Mouse (Mus musculus): Measurements from ENCODE around the gene Sumo2. TPM values are rescaled to one million over a fixed set of nuclear protein-coding genes. Genes with fewer than 3 reads are reported as not detected.
A peak's percentile ranks its signal among the peaks of the same experiment; 100 is the strongest.
"Not testable (repeated sequence)": the region's sequence is repeated elsewhere in the genome, so short reads cannot be mapped to it uniquely, and the experiment has no call there.

Sumo2 gene
- total and polyA plus RNA-seq, 3 experiments = 64.7 to 177 (median 168) TPM

- intact Hi-C loops (cut with DNase I) = no loop called here
- TF ChIP-seq POLR2A (IDR thresholded peaks at IDR 0.05; ENCODE audit: insufficient read depth, low read depth, low read length) (no peak), CTCF (IDR thresholded peaks at IDR 0.05) (no peak), EP300 (IDR thresholded peaks at IDR 0.05; ENCODE audit: insufficient read depth, low read depth, low read length) (no peak)
- H3K9ac ChIP-seq (ENCODE audit: low read depth, low read length) = no peak overlapping the region
- 0 out of 2 replicates have a peak, but pooled peaks cover 1% of the 10 kb centered on the region for H3K79me2 ChIP-seq (replicated peaks; ENCODE audit: control insufficient read depth, insufficient read depth, low read length)
- WGBS = 90% methylated on average over 6 of the region's 6 CpGs
- H3K27me3 ChIP-seq (ENCODE audit: control insufficient read depth, insufficient read depth, low read length) = no peaks in the 10 kb centered on the region
- no peak for DNase-seq
- peaks cover 2% of the 10 kb centered on the region for H3K4me1 ChIP-seq (ENCODE audit: control insufficient read depth, insufficient read depth, low read length)
- no peak overlapping the region for H3K4me3 ChIP-seq
- H3K27ac ChIP-seq = no peak overlapping the region
- no peaks in the 10 kb centered on the region; the same call in 1 of the 2 replicates for H3K36me3 ChIP-seq (ENCODE audit: control insufficient read depth, insufficient read depth, low read length)
These were observed 33.4 kb downstream of the Sumo2 start for GRCm38 (mm10) chr11:115502636-115503035.

GRCm38 (mm10) chr11:115496559-115496958, 39.5 kb downstream of the Sumo2 start:
- H3K36me3 ChIP-seq (ENCODE audit: control insufficient read depth, insufficient read depth, low read length); H3K27me3 ChIP-seq (ENCODE audit: control insufficient read depth, insufficient read depth, low read length); H3K79me2 ChIP-seq (replicated peaks; ENCODE audit: control insufficient read depth, insufficient read depth, low read length); H3K4me3 ChIP-seq; DNase-seq; H3K4me1 ChIP-seq (ENCODE audit: control insufficient read depth, insufficient read depth, low read length); H3K9ac ChIP-seq (ENCODE audit: low read depth, low read length); H3K27ac ChIP-seq; intact Hi-C loops (cut with DNase I): not testable (repeated sequence)
- 86% methylated on average over 9 of the region's 9 CpGs for WGBS

GRCm38 (mm10) chr11:115492387-115492786, 43.7 kb downstream of the Sumo2 start:
- intact Hi-C loops (cut with DNase I) = loop anchor here (5.0 kb wide), 1 partner anchor 120 kb away; the partner anchor contains the start of gene Mif4gd
- 30% methylated on average over 6 of the region's 6 CpGs for WGBS
- Histone ChIP-seq H3K27me3 (ENCODE audit: control insufficient read depth, insufficient read depth, low read length) (no peaks in the 10 kb centered on the region), H3K4me3 (peak overlapping the region; percentile 79), H3K4me1 (ENCODE audit: control insufficient read depth, insufficient read depth, low read length) (peaks cover 2% of the 10 kb centered on the region), H3K27ac (peak overlapping the region; percentile 38; the same call in 1 of the 2 replicates), H3K9ac (ENCODE audit: low read depth, low read length) (no peak overlapping the region; the same call in 1 of the 2 replicates), H3K36me3 (ENCODE audit: control insufficient read depth, insufficient read depth, low read length) (no peaks in the 10 kb centered on the region), H3K79me2 (replicated peaks; ENCODE audit: control insufficient read depth, insufficient read depth, low read length) (no peaks in the 10 kb centered on the region)
- TF ChIP-seq EP300 (IDR thresholded peaks at IDR 0.05; ENCODE audit: insufficient read depth, low read depth, low read length) (no peak), POLR2A (IDR thresholded peaks at IDR 0.05; ENCODE audit: insufficient read depth, low read depth, low read length) (no peak), CTCF (IDR thresholded peaks at IDR 0.05) (no peak)
- DNase-seq = no peak

- Histone ChIP-seq H3K9ac (ENCODE audit: low read depth, low read length) (peak within 1 kb of the TSS; percentile 82), H3K79me2 (replicated peaks; ENCODE audit: control insufficient read depth, insufficient read depth, low read length) (no peaks in the 10 kb centered on the region), H3K36me3 (ENCODE audit: control insufficient read depth, insufficient read depth, low read length) (no peaks in the 10 kb centered on the region), H3K4me3 (peak within 1 kb of the TSS; percentile 79), H3K27me3 (ENCODE audit: control insufficient read depth, insufficient read depth, low read length) (no peaks in the 10 kb centered on the region), H3K4me1 (ENCODE audit: control insufficient read depth, insufficient read depth, low read length) (peaks cover 2% of the 10 kb centered on the region), H3K27ac (peak within 1 kb of the TSS; percentile 38)
- intact Hi-C loops (cut with DNase I) = loop anchor here (2.0 to 5.0 kb wide), 3 partner anchors 21 to 121 kb away; partner anchors contain the start of gene Mif4gd
- TF ChIP-seq EP300 (IDR thresholded peaks at IDR 0.05; ENCODE audit: insufficient read depth, low read depth, low read length) (no peak), POLR2A (IDR thresholded peaks at IDR 0.05; ENCODE audit: insufficient read depth, low read depth, low read length) (peak; percentile 66), CTCF (IDR thresholded peaks at IDR 0.05) (peak; percentile 88)
- WGBS = under 1% methylated on average over 43 of the region's 43 CpGs
- DNase-seq = peak; percentile 86 to 89
These were observed 44.6 kb downstream of the Sumo2 start, which contains the start of gene Nt5c for GRCm38 (mm10) chr11:115491356-115492083. Gene Nt5c (minus strand): TSS chr11:115491862.

- Histone ChIP-seq H3K9ac (ENCODE audit: low read depth, low read length) (peak overlapping the region; percentile 42; the same call in 1 of the 2 replicates), H3K27me3 (ENCODE audit: control insufficient read depth, insufficient read depth, low read length) (no peaks in the 10 kb centered on the region), H3K27ac (peak overlapping the region; percentile 38; the same call in 1 of the 2 replicates), H3K36me3 (ENCODE audit: control insufficient read depth, insufficient read depth, low read length) (no peaks in the 10 kb centered on the region), H3K4me1 (ENCODE audit: control insufficient read depth, insufficient read depth, low read length) (peaks cover 2% of the 10 kb centered on the region), H3K4me3 (peak overlapping the region; percentile 79), H3K79me2 (replicated peaks; ENCODE audit: control insufficient read depth, insufficient read depth, low read length) (no peaks in the 10 kb centered on the region)
- intact Hi-C loops (cut with DNase I) = loop anchor here (2.0 to 5.0 kb wide), 3 partner anchors 22 to 122 kb away; partner anchors contain the start of gene Mif4gd
- DNase-seq = no peak
- TF ChIP-seq POLR2A (IDR thresholded peaks at IDR 0.05; ENCODE audit: insufficient read depth, low read depth, low read length) = no peak
- no peak for TF ChIP-seq EP300 (IDR thresholded peaks at IDR 0.05; ENCODE audit: insufficient read depth, low read depth, low read length)
- TF ChIP-seq CTCF (IDR thresholded peaks at IDR 0.05) = no peak
- WGBS = 42% methylated on average over 25 of the region's 25 CpGs
These were observed 45.4 kb downstream of the Sumo2 start for GRCm38 (mm10) chr11:115490441-115491355.

All from heart, adult 2 months (tissue).